Mouse (Mus musculus): Measurements from ENCODE around the gene Hnrnpul1.

The Hnrnpul1 gene

GRCm38 (mm10) chr7:25689603-25690021 is 64.9 kb downstream of the Hnrnpul1 start:
- DNase-seq (ENCODE audit: low spot score in 2 of 2): no peak

- peak; percentile 86 to 91 for DNase-seq (ENCODE audit: low spot score in 2 of 2)
These were observed 65.6 kb downstream of the Hnrnpul1 start for GRCm38 (mm10) chr7:25688810-25689586.

GRCm38 (mm10) chr7:25687811-25688401 is 66.7 kb downstream of the Hnrnpul1 start:
- DNase-seq (ENCODE audit: low spot score in 2 of 2): peak in 1 of 2 experiments; percentile 68

- DNase-seq (ENCODE audit: low spot score in 2 of 2): peak; percentile 81 to 83
These were observed 67.7 kb downstream of the Hnrnpul1 start, which contains the start of gene Tgfb1 for GRCm38 (mm10) chr7:25686680-25687531. TSS of gene Tgfb1 (plus strand) at chr7:25687002.

- no peak for DNase-seq (ENCODE audit: low spot score in 2 of 2)
These were observed 68.6 kb downstream of the Hnrnpul1 start for GRCm38 (mm10) chr7:25685926-25686470.

GRCm38 (mm10) chr7:25684659-25685058 is 69.9 kb downstream of the Hnrnpul1 start:
- no peak for DNase-seq (ENCODE audit: low spot score in 2 of 2)

GRCm38 (mm10) chr7:25683474-25684180 is 70.9 kb downstream of the Hnrnpul1 start:
- DNase-seq (ENCODE audit: low spot score in 2 of 2): peak in 1 of 2 experiments; percentile 58

GRCm38 (mm10) chr7:25681341-25682231 is 73.0 kb downstream of the Hnrnpul1 start:
- DNase-seq (ENCODE audit: low spot score in 2 of 2): no peak

GRCm38 (mm10) chr7:25680514-25681258 is 73.9 kb downstream of the Hnrnpul1 start, which contains the start of gene B9d2:
TSS of gene B9d2 (plus strand) at chr7:25680780.
- peak; percentile 97 to 98 for DNase-seq (ENCODE audit: low spot score in 2 of 2)

- no peak for DNase-seq (ENCODE audit: low spot score in 2 of 2)
These were observed 74.6 kb downstream of the Hnrnpul1 start for GRCm38 (mm10) chr7:25679971-25680370.

GRCm38 (mm10) chr7:25677013-25677412 is 77.5 kb downstream of the Hnrnpul1 start:
- DNase-seq (ENCODE audit: low spot score in 2 of 2): no peak

- peak; percentile 80 to 88 for DNase-seq (ENCODE audit: low spot score in 2 of 2)
These were observed 78.3 kb downstream of the Hnrnpul1 start for GRCm38 (mm10) chr7:25676085-25676781.

- no peak for DNase-seq (ENCODE audit: low spot score in 2 of 2)
These were observed 79.2 kb downstream of the Hnrnpul1 start for GRCm38 (mm10) chr7:25675405-25675804.

GRCm38 (mm10) chr7:25674719-25675300 is 79.7 kb downstream of the Hnrnpul1 start, which contains the start of gene Tmem91:
TSS of gene Tmem91 (minus strand) at chr7:25675166.
- no peak for DNase-seq (ENCODE audit: low spot score in 2 of 2)

- no peak for DNase-seq (ENCODE audit: low spot score in 2 of 2)
These were observed 80.3 kb downstream of the Hnrnpul1 start for GRCm38 (mm10) chr7:25674297-25674696.

- no peak for DNase-seq (ENCODE audit: low spot score in 2 of 2)
These were observed 82.1 kb downstream of the Hnrnpul1 start for GRCm38 (mm10) chr7:25672442-25672841.

GRCm38 (mm10) chr7:25671686-25672085 is 82.9 kb downstream of the Hnrnpul1 start:
- no peak for DNase-seq (ENCODE audit: low spot score in 2 of 2)

All from heart, adult 9 months (tissue).